Mouse (Mus musculus) limb, embryonic 11.5 days (tissue): ENCODE measurements around the gene Gpn3. TPM values are rescaled to one million over a fixed set of nuclear protein-coding genes. Genes with fewer than 3 reads are reported as not detected.
A peak's percentile ranks its signal among the peaks of the same experiment; 100 is the strongest.

Source experiments
- ATAC-seq: fragments of 200-750 bp; cut with Nextera tagmentation; 2 replicates; pipeline ENCODE4 v1.8.0; 2017; ENCODE audit warnings: low read depth; ENCODE audit not compliant: insufficient number of reproducible peaks, low FRiP score, low TSS enrichment
- DNase-seq: peaks from one replicate; pipeline ENCODE4 v3.0.0-alpha.2; 2015; ENCODE audit warnings: low spot score
- H3K27ac ChIP-seq: fragments of 300-500 bp; sonication (generic); replicated peaks from 2 replicates; pipeline ENCODE4 v1.5.1; 2014; ENCODE audit warnings: low read depth, mild to moderate bottlenecking, low read length
- H3K27me3 ChIP-seq: fragments of 300-500 bp; sonication (generic); 2 replicates; pipeline ENCODE4 v1.6.1; 2014; ENCODE audit warnings: mild to moderate bottlenecking, low read length, mixed read lengths; ENCODE audit not compliant: control insufficient read depth, insufficient read depth
- H3K36me3 ChIP-seq: fragments of 300-500 bp; sonication (generic); 2 replicates; pipeline ENCODE4 v1.6.1; 2014; ENCODE audit warnings: mild to moderate bottlenecking, low read length, moderate library complexity, mixed read lengths; ENCODE audit not compliant: control insufficient read depth, insufficient read depth
- H3K4me1 ChIP-seq: fragments of 300-500 bp; sonication (generic); 2 replicates; pipeline ENCODE4 v1.6.1; 2014; ENCODE audit warnings: low read length, mixed read lengths; ENCODE audit not compliant: control insufficient read depth, insufficient read depth
- H3K4me2 ChIP-seq: fragments of 300-500 bp; sonication (generic); 2 replicates; pipeline ENCODE4 v1.6.1; 2014; ENCODE audit warnings: low read depth, mild to moderate bottlenecking, moderate library complexity; ENCODE audit not compliant: severe bottlenecking
- H3K4me3 ChIP-seq: fragments of 300-500 bp; sonication (generic); 2 replicates; pipeline ENCODE4 v1.5.1; 2014; ENCODE audit warnings: low read depth, low read length
- H3K9ac ChIP-seq: fragments of 300-500 bp; sonication (generic); 2 replicates; pipeline ENCODE4 v1.6.1; 2014; ENCODE audit warnings: mild to moderate bottlenecking, low read length
- H3K9me3 ChIP-seq: fragments of 300-500 bp; sonication (generic); 2 replicates; pipeline ENCODE4 v1.6.1; 2016; ENCODE audit warnings: low read length; ENCODE audit not compliant: control insufficient read depth
- WGBS: fragments of 180-500 bp; shearing (Covaris S2); extraction: QIAGEN DNeasy Blood & Tissue Kit; methylation state at CpG from one replicate; pipeline ENCODE4 v1.1.7; 2014; 5-methylcytosine and 5-hydroxymethylcytosine counted together
- polyA plus RNA-seq: library from polyadenylated mRNA; unstranded; fragments of >200 nt; fragmentation: Nextera tagmentation; extraction: Ambion mirVana; gene quantifications from 2 replicates; pipeline ENCODE4 v1.2.1, GENCODE M21; 2014

Gpn3 gene
- polyA plus RNA-seq, 1 experiment from 2014 or later: 89.3 TPM

- 52% methylated on average over 2 of the region's 2 CpGs for WGBS
- Histone ChIP-seq H3K4me2 (no peak overlapping the region), H3K9me3 (no peaks in the 10 kb centered on the region), H3K36me3 (peaks cover 6% of the 10 kb centered on the region; the same call in 1 of the 2 replicates), H3K9ac (no peak overlapping the region), H3K4me3 (no peak overlapping the region), H3K27ac (no peak overlapping the region), H3K4me1 (peaks cover 4% of the 10 kb centered on the region), H3K27me3 (no peaks in the 10 kb centered on the region)
- ATAC-seq (no peak), DNase-seq (peak; percentile 86)
Measured at GRCm38 (mm10) chr5:122393887-122394286, 22.2 kb downstream of the Gpn3 start.

GRCm38 (mm10) chr5:122396791-122397190, 25.1 kb downstream of the Gpn3 start:
- DNase-seq: no peak
- Histone ChIP-seq H3K4me3 (no peak overlapping the region), H3K36me3 (peaks cover 9% of the 10 kb centered on the region; the same call in 1 of the 2 replicates), H3K27me3 (no peaks in the 10 kb centered on the region), H3K4me1 (peaks cover 4% of the 10 kb centered on the region), H3K27ac (no peak overlapping the region), H3K9me3 (no peaks in the 10 kb centered on the region), H3K4me2 (no peak overlapping the region), H3K9ac (no peak overlapping the region)
- whole genome bisulfite sequencing: 89% methylated on average over 10 of the region's 10 CpGs
- no peak for ATAC-seq

- H3K27me3 ChIP-seq: no peaks in the 10 kb centered on the region
- no peak for DNase-seq
- H3K9me3 ChIP-seq: no peaks in the 10 kb centered on the region
- no peak for ATAC-seq
- H3K9ac ChIP-seq: no peak overlapping the region
- H3K36me3 ChIP-seq: peaks cover 9% of the 10 kb centered on the region; the same call in 1 of the 2 replicates
- 88% methylated on average over 8 of the region's 8 CpGs for WGBS
- no peak overlapping the region for H3K4me2 ChIP-seq
- H3K4me1 ChIP-seq: peaks cover 3% of the 10 kb centered on the region
- no peak overlapping the region for H3K4me3 ChIP-seq
- H3K27ac ChIP-seq: no peak overlapping the region
Measured at GRCm38 (mm10) chr5:122397495-122397894, 25.8 kb downstream of the Gpn3 start.

GRCm38 (mm10) chr5:122399871-122400270, 28.2 kb downstream of the Gpn3 start:
- no peak overlapping the region for H3K4me3 ChIP-seq
- H3K9ac ChIP-seq: no peak overlapping the region
- no peaks in the 10 kb centered on the region for H3K4me1 ChIP-seq
- H3K9me3 ChIP-seq: no peaks in the 10 kb centered on the region
- DNase-seq: no peak
- 95% methylated on average over 8 of the region's 8 CpGs for WGBS
- no peak for ATAC-seq
- no peaks in the 10 kb centered on the region for H3K27me3 ChIP-seq
- no peak overlapping the region for H3K4me2 ChIP-seq
- peaks cover 16% of the 10 kb centered on the region; the same call in 1 of the 2 replicates for H3K36me3 ChIP-seq
- no peak overlapping the region for H3K27ac ChIP-seq

- H3K4me2 ChIP-seq: no peak overlapping the region
- no peaks in the 10 kb centered on the region for H3K4me1 ChIP-seq
- no peaks in the 10 kb centered on the region for H3K9me3 ChIP-seq
- no peak overlapping the region for H3K4me3 ChIP-seq
- H3K27me3 ChIP-seq: no peaks in the 10 kb centered on the region
- no peak overlapping the region for H3K9ac ChIP-seq
- DNase-seq (no peak), ATAC-seq (no peak)
- H3K27ac ChIP-seq: no peak overlapping the region
- WGBS: 85% methylated on average over 18 of the region's 18 CpGs
- peaks cover 24% of the 10 kb centered on the region; the same call in 1 of the 2 replicates for H3K36me3 ChIP-seq
Measured at GRCm38 (mm10) chr5:122400628-122401302, 29.1 kb downstream of the Gpn3 start.

- Histone ChIP-seq H3K4me1 (no peaks in the 10 kb centered on the region), H3K36me3 (peaks cover 26% of the 10 kb centered on the region), H3K9me3 (no peaks in the 10 kb centered on the region), H3K9ac (no peak overlapping the region), H3K4me2 (no peak overlapping the region), H3K27ac (no peak overlapping the region), H3K27me3 (no peaks in the 10 kb centered on the region), H3K4me3 (no peak overlapping the region)
- 17% methylated on average over 8 of the region's 8 CpGs for WGBS
- ATAC-seq (no peak), DNase-seq (peak; percentile 80)
Measured at GRCm38 (mm10) chr5:122401303-122401640, 29.6 kb downstream of the Gpn3 start.

- Histone ChIP-seq H3K27me3 (no peaks in the 10 kb centered on the region), H3K27ac (no peak overlapping the region), H3K4me1 (no peaks in the 10 kb centered on the region), H3K4me2 (no peak overlapping the region), H3K36me3 (peaks cover 32% of the 10 kb centered on the region), H3K9me3 (no peaks in the 10 kb centered on the region), H3K4me3 (no peak overlapping the region), H3K9ac (no peak overlapping the region)
- WGBS: 73% methylated on average over 13 of the region's 13 CpGs
- ATAC-seq: no peak
- DNase-seq: no peak
Measured at GRCm38 (mm10) chr5:122402160-122402559, 30.5 kb downstream of the Gpn3 start.

GRCm38 (mm10) chr5:122402772-122403171, 31.1 kb downstream of the Gpn3 start:
- Histone ChIP-seq H3K27me3 (no peaks in the 10 kb centered on the region), H3K9ac (no peak overlapping the region), H3K4me2 (no peak overlapping the region), H3K4me3 (no peak overlapping the region), H3K36me3 (peaks cover 28% of the 10 kb centered on the region), H3K4me1 (no peaks in the 10 kb centered on the region), H3K27ac (no peak overlapping the region), H3K9me3 (no peaks in the 10 kb centered on the region)
- no peak for DNase-seq
- no peak for ATAC-seq
- 83% methylated on average over 5 of the region's 5 CpGs for WGBS

GRCm38 (mm10) chr5:122403362-122403761, 31.7 kb downstream of the Gpn3 start:
- DNase-seq (no peak), ATAC-seq (no peak)
- Histone ChIP-seq H3K27me3 (no peaks in the 10 kb centered on the region), H3K9me3 (no peaks in the 10 kb centered on the region), H3K4me1 (no peaks in the 10 kb centered on the region), H3K4me3 (no peak overlapping the region), H3K27ac (no peak overlapping the region), H3K9ac (no peak overlapping the region), H3K4me2 (no peak overlapping the region), H3K36me3 (peaks cover 28% of the 10 kb centered on the region)
- WGBS: 91% methylated on average over 12 of the region's 12 CpGs
